Mouse (Mus musculus) kidney, adult 9 months (tissue): Measurements from ENCODE around the gene Gm49369.
A peak's percentile ranks its signal among the peaks of the same experiment; 100 is the strongest.

ENCODE experiments used
- DNase-seq: peaks from one replicate; pipeline ENCODE4 v3.0.0; 2022

The Gm49369 gene

GRCm38 (mm10) chr7:142393191-142393590, 10.7 kb upstream of the Gm49369 start:
- DNase-seq: peak; percentile 69

DNA sequence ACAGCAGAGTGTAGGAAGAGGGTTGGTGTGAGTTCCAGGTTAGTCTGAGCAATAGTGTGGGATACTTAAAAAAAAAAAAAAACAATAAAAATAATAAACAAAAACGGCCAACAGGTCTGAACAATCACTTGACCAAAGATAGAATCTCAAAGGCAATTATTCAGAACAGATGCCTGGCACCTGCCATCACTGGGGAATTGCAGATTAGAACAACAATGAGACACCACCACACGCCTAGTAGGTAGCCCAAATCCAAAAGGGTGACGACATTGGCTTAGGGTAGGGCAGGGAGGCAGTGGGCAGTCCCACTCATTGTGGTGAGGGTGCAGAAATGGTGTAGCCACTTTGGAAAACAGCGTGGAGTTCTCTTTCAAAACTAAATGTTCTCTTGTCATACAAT, 9.1 kb upstream of the Gm49369 start:
- DNase-seq: no peak

- no peak for DNase-seq
These were observed 8.6 kb upstream of the Gm49369 start for GRCm38 (mm10) chr7:142391108-142391507.

GRCm38 (mm10) chr7:142389961-142390650, 7.6 kb upstream of the Gm49369 start:
- DNase-seq: no peak

DNA sequence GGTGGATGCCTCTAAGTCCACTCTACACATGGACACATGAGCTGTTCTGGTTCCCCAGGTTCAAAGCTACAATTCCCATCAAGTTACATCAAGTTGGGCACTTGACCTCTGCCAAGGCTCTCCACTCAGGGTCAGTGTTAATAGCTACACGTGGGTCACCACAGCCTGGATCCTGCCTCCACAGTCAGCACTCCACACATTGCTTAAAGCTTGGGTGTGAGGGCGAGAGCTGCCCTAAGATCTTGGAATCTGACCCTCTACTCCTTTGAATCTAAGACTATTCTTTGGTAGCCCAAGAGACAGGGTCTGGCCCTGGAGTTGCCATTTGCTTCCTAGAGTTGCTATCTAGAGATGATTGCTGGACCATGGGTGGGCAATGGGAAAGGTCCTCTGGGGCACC, 6.3 kb upstream of the Gm49369 start:
- no peak for DNase-seq

DNA sequence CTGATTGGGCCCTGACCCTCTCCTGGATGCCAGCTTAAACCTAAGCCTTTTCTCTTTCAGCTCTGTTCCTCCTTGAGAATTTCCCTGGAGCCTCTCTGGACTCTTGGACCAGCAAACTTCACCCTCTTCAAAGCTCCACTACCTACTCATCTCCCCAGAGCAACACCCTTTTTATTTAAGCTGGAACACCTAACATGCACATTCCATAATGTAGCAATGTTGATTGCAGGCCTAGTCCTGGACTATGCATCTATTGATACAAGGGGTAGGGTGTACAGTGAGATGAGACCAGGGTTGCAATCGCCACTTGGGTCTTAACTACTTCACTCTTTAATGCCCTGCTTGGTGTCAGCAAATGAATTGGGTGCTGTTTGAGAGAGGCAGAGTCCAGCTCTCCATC, 5.7 kb upstream of the Gm49369 start:
- DNase-seq: no peak

DNA sequence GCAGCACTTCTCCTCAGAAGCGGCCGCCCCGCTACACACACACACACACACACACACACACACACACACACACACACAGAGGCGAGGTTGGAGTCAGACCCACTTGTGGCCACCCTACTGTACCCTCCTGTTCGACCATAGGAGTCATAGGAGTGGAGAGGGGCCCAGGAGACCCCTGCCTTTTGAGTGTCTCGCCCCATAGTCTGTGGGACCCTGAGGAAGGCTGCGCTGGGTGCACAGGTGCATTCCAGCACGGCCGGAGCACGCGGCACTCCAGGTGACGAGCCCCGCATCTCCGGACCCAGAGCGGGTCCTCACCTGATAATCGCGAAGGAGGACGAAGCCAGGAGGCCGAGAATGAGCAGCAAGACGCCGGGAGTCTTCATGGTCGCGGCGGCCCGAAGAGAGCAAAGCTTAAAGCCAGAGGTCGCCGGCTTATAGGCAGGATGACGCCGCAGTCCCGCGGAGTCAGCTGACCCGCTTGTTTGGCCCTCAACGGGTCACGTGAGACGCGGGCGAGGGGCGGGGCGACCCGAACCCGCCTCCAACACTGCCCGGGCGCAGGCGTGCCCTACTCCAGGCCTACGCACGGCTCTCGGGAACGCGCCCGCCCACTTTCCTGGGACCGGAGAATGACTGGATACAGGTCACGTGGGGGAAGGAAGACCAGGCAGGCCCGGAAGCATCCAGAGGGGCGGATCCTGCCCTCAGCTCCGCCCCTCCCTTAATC, 5.1 kb upstream of the Gm49369 start, which contains the start of gene Ctsd:
Gene Ctsd, minus strand, starts transcription at position 620 of the 730 bp plus-strand sequence.
- peak; percentile 99 for DNase-seq

- peak; percentile 33 for DNase-seq
These were observed 4.2 kb upstream of the Gm49369 start for GRCm38 (mm10) chr7:142386621-142387201.

- DNase-seq: no peak
These were observed 3.4 kb upstream of the Gm49369 start for GRCm38 (mm10) chr7:142385742-142386403.

- DNase-seq: no peak
These were observed 1.8 kb upstream of the Gm49369 start for GRCm38 (mm10) chr7:142384306-142384705.

- no peak for DNase-seq
These were observed 1.3 kb downstream of the Gm49369 start for GRCm38 (mm10) chr7:142381175-142381574.

DNA sequence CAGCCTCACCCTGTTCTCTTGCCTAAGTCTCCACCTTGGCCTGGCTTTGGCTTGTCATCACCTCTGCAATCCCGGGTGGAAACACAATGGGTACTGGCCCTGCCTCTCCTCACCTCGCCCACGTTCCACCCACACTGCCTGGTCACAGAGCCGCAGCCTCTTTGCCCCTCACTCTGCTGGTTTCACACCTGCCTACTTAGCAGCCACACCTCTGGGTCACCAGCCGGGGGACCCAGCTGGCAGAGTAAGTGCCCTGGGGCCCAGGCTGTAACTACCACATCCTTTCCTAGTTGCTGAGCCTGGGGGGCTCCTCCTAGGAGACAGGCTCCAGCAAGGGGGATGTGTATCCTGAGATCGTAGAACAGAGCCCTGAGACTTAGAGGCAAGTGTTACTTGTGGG, 3.3 kb downstream of the Gm49369 start:
- DNase-seq: no peak

DNA sequence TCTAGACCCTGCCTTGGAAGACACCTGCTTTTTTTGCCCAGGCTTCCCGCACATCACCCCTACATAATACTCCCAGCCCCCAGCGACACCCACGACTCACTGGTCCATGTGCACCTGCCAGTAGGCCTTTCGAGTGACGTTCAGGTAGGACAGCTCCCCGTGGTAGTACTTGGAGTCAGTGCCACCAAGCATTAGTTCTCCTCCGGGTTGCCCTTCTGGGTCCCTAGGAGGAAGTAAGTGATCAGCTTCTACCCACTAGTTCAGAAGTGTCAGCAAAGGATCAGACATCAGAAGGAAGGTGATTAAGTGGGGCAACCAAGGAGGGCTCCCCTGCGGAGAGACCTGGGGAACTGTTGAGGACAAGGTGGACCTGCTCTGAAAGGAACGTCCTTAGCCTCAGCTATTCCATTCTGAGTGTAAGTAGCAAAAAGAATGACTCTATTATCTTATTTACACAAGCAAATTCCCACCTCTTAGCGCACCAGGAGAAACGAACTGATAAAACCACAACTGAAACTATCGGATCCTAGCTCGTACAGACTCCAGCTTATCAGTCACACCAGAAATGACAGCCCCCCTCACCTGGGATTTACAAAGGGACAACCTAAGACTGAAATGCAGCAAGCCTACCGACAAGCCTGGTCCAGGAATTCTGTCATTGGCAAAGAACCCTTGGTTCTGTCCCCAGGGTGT, 5.1 kb downstream of the Gm49369 start:
- no peak for DNase-seq

DNA sequence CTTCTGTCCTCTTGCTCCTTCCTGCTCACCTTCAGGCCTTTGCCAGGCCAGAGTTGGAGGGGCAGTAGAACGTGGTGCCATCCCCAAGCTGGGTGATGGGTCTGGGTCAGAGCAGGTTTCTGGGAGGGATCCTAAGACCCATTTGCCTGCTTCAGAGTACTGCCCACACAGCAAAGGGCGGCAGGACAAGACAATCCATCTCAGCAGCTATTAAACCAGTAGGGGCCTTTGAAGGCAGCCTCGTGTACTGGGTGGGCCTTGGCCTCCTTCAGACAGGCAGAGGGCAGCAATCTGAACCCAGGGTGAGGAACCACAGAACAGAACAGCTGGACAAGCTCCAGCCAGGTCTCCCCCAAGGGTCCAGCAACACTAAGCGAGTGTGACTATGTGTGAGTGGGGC, 6.4 kb downstream of the Gm49369 start:
- no peak for DNase-seq

DNA sequence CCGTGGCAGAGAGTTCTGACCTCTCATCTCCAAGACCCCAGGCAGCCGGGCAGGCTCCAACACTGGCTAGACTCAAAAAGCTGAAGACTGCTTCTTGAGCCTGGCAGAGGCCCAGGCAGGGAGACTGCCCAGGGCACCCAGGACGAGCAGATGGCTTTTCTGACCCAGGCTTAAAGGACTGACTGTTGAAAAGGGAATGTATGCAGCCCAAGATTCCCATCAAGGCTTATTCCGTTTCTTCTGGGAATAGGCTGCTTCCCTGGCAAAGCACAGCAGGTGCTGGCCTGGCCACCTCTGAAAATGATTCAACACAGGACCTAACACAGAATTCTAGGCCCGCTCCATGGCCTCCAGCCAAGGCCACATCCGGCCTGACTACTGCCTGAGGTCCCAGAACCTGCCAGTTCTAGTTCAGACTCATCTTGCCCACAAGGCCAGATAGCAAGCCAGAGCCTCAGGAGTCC, 7.2 kb downstream of the Gm49369 start:
- peak; percentile 51 for DNase-seq

DNA sequence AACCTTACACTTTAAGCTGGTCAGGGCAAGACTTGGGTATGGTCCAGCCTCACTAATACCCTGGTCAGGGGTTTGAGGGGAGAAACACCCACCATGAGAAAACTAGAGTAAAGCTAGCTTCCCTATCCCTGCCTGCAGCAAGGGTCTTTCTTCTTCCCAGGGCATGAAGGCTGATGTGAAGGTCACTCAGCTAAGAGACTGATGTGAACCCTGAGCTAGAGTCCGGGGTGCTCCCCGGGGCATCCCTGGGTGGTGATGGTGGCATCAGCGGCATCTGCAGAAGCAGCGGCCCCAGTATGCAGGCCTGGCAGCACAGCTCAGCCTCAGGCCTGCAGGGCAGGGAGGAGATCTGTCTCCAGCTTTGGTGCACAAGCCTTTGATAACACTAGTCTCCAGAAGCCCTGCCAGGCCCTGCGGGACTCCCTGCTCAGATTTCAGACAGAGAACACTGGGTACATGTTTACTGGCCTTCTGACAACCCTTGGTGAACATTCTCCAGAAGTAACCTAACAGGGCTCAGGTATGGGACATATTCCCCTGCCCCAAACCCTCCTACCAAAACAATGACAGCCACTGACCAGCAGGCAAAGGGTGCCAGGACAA, 8.0 kb downstream of the Gm49369 start:
- DNase-seq: no peak

DNA sequence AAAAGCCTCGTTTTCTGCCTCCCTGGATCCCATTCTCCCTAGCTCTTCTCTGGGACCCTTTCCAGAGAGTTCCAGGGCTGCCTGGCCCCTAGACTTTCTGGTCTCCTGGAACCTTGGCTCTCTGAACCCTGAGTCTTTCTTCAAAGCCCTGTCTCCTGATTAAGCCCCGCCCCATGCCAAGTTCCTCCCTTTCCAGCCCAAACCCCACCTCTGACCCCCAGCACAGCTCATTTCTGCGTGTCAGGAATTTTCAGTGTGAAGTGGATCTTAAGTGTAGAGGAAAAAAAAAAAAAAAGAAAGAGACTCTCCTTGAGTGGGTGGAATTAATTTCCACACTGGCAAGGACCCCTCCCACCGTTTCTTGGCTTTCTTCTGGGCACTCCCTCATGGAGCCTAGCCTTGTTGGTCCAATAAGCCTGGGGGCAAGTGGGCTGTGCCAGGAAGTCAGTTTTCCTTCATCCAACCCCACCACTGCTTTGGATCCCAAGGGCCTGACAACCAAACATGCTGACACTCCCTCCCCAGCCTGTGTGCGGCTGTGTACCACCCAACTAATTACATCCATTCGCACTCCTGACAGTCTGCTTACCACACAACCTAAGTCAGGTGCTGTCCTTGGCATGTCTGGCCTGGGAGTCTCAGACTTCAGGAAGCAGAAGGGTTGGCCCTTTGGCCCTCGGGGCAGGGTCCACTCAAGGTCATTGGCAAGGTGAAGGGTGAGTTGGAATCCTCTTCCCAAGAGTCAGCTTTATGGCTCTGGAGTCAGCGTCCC, 8.6 kb downstream of the Gm49369 start, which contains the start of gene Ifitm10:
Gene Ifitm10, minus strand, starts transcription at position 113 of the 772 bp plus-strand sequence.
- peak; percentile 61 for DNase-seq

DNA sequence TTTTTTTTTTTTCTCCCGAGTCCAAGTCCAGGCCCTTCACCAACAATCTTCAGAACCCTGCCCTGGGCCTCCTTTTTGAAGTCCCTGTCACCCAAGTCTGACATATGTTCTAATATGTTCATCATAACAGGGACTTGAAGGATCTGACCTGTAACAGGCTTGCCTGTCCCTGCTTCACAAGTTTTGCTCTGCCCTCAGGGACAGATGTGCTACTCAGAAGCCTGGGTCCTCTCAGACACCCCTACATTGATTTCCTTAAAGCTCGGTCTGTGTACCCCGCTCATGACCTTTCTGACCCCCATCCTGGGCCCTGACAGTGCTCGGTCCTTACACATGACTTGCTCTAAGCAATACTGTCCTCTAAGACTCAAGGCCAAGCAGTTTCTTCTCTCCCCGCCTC, 9.4 kb downstream of the Gm49369 start:
- no peak for DNase-seq

GRCm38 (mm10) chr7:142371768-142372661, 10.5 kb downstream of the Gm49369 start:
- DNase-seq: no peak

DNA sequence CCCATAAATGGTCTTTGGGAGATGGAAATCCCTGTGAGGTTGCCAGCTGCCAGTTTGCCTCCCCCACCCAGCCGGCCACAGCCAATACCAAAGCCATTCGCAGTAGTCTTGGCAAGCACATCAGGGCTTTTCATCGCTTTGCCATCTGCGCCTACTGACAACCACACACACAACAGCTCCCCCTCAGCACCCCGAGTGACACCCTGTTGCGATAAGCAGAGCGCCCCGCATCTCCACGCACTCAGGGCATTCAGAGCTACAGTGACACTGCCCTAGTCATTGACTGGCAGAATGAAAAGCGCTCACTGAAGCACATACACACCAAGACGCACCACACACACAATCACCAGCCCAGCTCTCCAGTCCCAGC, 11.1 kb downstream of the Gm49369 start:
- DNase-seq: no peak
